In genomic region chrX:67829729-67830128, GRCm38 (mm10) we compare ENCODE assay signal across 34 mouse cellular contexts.
"Had no signal": no experiment of that assay in that cellular context is flagged by ENCODE, and none has a peak within 500 bp of the region (broad histone marks: within the 10 kb centered on the region; RNA-seq: fewer than 3 reads in every experiment).

No protein-coding gene starts in this region.

- H3K9ac ChIP-seq: heart, embryonic 12.5 days; heart, embryonic 13.5 days; heart, embryonic 15.5 days; hindbrain, embryonic 12.5 days; hindbrain, embryonic 13.5 days; hindbrain, embryonic 14.5 days; hindbrain, embryonic 15.5 days; kidney, embryonic 15.5 days had no signal

- ATAC-seq: hindbrain, embryonic 16.5 days; hindbrain, postnatal 0 days; inflammation-experienced regulatory T-cells, adult 6 months had no signal

- H3K27ac ChIP-seq: heart, adult 2 months; heart, embryonic 10.5 days; heart, embryonic 13.5 days; heart, embryonic 15.5 days; hindbrain, embryonic 10.5 days; hindbrain, embryonic 12.5 days; hindbrain, embryonic 13.5 days; hindbrain, embryonic 14.5 days; hindbrain, embryonic 15.5 days; hindbrain, postnatal 0 days; kidney, embryonic 15.5 days; kidney, postnatal 0 days; layer of hippocampus, adult 2 months; left cerebral cortex, adult 2 months had no signal

- H3K36me3 ChIP-seq: heart, embryonic 10.5 days; heart, embryonic 12.5 days; heart, embryonic 13.5 days; heart, embryonic 15.5 days; hindbrain, embryonic 10.5 days; hindbrain, embryonic 12.5 days; hindbrain, embryonic 13.5 days; hindbrain, embryonic 15.5 days; kidney, embryonic 15.5 days had no signal

- H3K4me1 ChIP-seq: heart, embryonic 10.5 days; heart, embryonic 12.5 days; heart, embryonic 13.5 days; heart, embryonic 15.5 days; hindbrain, embryonic 10.5 days; hindbrain, embryonic 12.5 days; hindbrain, embryonic 13.5 days; hindbrain, embryonic 15.5 days; kidney, embryonic 15.5 days had no signal

- H3K4me3 ChIP-seq: heart, adult 2 months; heart, embryonic 10.5 days; heart, embryonic 12.5 days; heart, embryonic 13.5 days; heart, embryonic 15.5 days; hindbrain, embryonic 10.5 days; hindbrain, embryonic 12.5 days; hindbrain, embryonic 13.5 days; hindbrain, embryonic 15.5 days; kidney, embryonic 15.5 days; layer of hippocampus, adult 2 months; left cerebral cortex, adult 2 months had no signal

- DNase-seq: heart, adult 2 months; heart, postnatal 10 days; heart, postnatal 14 days; heart, postnatal 36 days; heart, postnatal 4 days; kidney, adult 11 months; kidney, adult 18-20 months; kidney, adult 2 months; kidney, adult 8-10 months; kidney, adult 9 months; kidney, postnatal 10 days; kidney, postnatal 14 days; kidney, postnatal 25 days; kidney, postnatal 36 days; kidney, postnatal 4 days; layer of hippocampus, adult 9-11 months; layer of hippocampus, postnatal 36 days had no signal

- H3K27me3 ChIP-seq: heart, embryonic 12.5 days; heart, embryonic 13.5 days; heart, embryonic 15.5 days; hindbrain, embryonic 12.5 days; hindbrain, embryonic 13.5 days; hindbrain, embryonic 15.5 days; kidney, embryonic 15.5 days had no signal

- H3K9me3 ChIP-seq: heart, embryonic 10.5 days; heart, embryonic 12.5 days; heart, embryonic 13.5 days; heart, embryonic 15.5 days; hindbrain, embryonic 10.5 days; hindbrain, embryonic 12.5 days; hindbrain, embryonic 13.5 days; hindbrain, embryonic 15.5 days; kidney, embryonic 15.5 days had no signal

- H3K4me2 ChIP-seq: heart, embryonic 11.5 days; heart, embryonic 12.5 days; heart, embryonic 13.5 days; heart, embryonic 15.5 days; hindbrain, embryonic 12.5 days; hindbrain, embryonic 13.5 days; hindbrain, embryonic 14.5 days; hindbrain, embryonic 15.5 days; kidney, embryonic 15.5 days had no signal
